Mouse (Mus musculus) liver, adult 2 months (tissue): ENCODE measurements at regions not wholly inside any gene's neighbourhood (a gene's known extent, or its start where the extent isn't known, plus 50 kb on each side); places are given as distances from the start of the nearest gene placed in this dataset.

ENCODE experiments used
- CTCF ChIP-seq: fragments of 200-500 bp; IDR thresholded peaks from 2 replicates; pipeline ENCODE4 v1.5.1; 2011; ENCODE audit warnings: low read depth, low read length, control low read depth
- POLR2A ChIP-seq: fragments of 200-500 bp; IDR thresholded peaks from 2 replicates; pipeline ENCODE4 v1.6.1; 2011; ENCODE audit warnings: low read length, control low read depth; ENCODE audit not compliant: insufficient read depth; ENCODE audit errors: extremely low read depth

- TF ChIP-seq CTCF = no peak
- no peak for TF ChIP-seq POLR2A
Measured at GRCm38 (mm10) chr4:9046030-9046429, 807.2 kb upstream of the Car8 start.
